Mouse (Mus musculus) B cell, adult 62 days (primary cell): ENCODE results near the gene Vmn1r77. TPM values are rescaled to one million over a fixed set of nuclear protein-coding genes. Genes with fewer than 3 reads are reported as not detected.

Experiments used
- total RNA-seq: library from RNA; stranded (reverse); gene quantifications from 4 replicates; pipeline ENCODE4 v1.2.4, GENCODE M21; 2023

Vmn1r77 gene
- not detected in 4 replicates for total RNA-seq

GRCm38 (mm10) chr7:12036452-12036851 lies at the start of gene Vmn1r77:
Vmn1r77 (plus strand) TSS chr7:12036752.

Other genes starting within 250 kb of the Vmn1r77 start
- gene Vmn1r74, start 202.8 kb upstream of the Vmn1r77 start, total RNA-seq = not detected in 4 replicates
- gene Vmn1r75, start 162.1 kb upstream of the Vmn1r77 start, total RNA-seq = not detected in 4 replicates
- not detected in 4 replicates for gene Vmn1r76, start 98.5 kb upstream of the Vmn1r77 start, total RNA-seq
- not detected in 4 replicates for gene Vmn1r78, start 113.5 kb downstream of the Vmn1r77 start, total RNA-seq
- gene Vmn1r79, start 134.5 kb downstream of the Vmn1r77 start, total RNA-seq = not detected in 4 replicates
- gene Vmn1r80, start 152.5 kb downstream of the Vmn1r77 start, total RNA-seq = not detected in 4 replicates
- not detected in 4 replicates for gene Vmn1r81, start 231.5 kb downstream of the Vmn1r77 start, total RNA-seq